Mouse (Mus musculus): ENCODE data around the gene Igsf3. TPM values are rescaled to one million over a fixed set of nuclear protein-coding genes. Genes with fewer than 3 reads are reported as not detected.

Igsf3 gene
- total and polyA plus RNA-seq, 3 experiments: not detected

GRCm38 (mm10) chr3:101492908-101493307 lies 116.0 kb downstream of the Igsf3 start (continued):
- no peak for TF ChIP-seq ZC3H11A (IDR thresholded peaks at IDR 0.05; ENCODE audit: low read depth, low read length)
- no peak for TF ChIP-seq ZNF384 (IDR thresholded peaks at IDR 0.05; ENCODE audit: low read depth, low read length)
- TF ChIP-seq NRF1 (IDR thresholded peaks at IDR 0.05; ENCODE audit: insufficient read depth, low read depth, low read length, poor library complexity, severe bottlenecking): no peak
- no peak for TF ChIP-seq MEF2A (IDR thresholded peaks at IDR 0.05; ENCODE audit: extremely low read depth, insufficient replicate concordance, low read depth, low read length, poor library complexity, severe bottlenecking)
- no peak for TF ChIP-seq JUND (IDR thresholded peaks at IDR 0.05; ENCODE audit: low read depth, low read length)
- no peak for TF ChIP-seq USF1 (IDR thresholded peaks at IDR 0.05; ENCODE audit: low read depth, low read length)

- Histone ChIP-seq H3K9me3 (replicated peaks; ENCODE audit: insufficient read depth, low read length) (no peaks in the 10 kb centered on the region), H3K4me3 (ENCODE audit: control insufficient read depth in 1 of 2, insufficient read depth in 1 of 2, low read depth in 2 of 2, low read length in 2 of 2) (peak overlapping the region in 1 of 2 experiments; percentile 23; a peak in 2 of 4 replicates), H3K9ac (ENCODE audit: control insufficient read depth, low read depth, low read length, poor library complexity, severe bottlenecking) (no peak overlapping the region; the same call in 1 of the 2 replicates), H3K79me2 (ENCODE audit: control insufficient read depth, insufficient read depth, low read length, poor library complexity) (no peaks in the 10 kb centered on the region), H3K27ac (ENCODE audit: control insufficient read depth, low read depth, low read length) (no peak overlapping the region), H3K36me3 (ENCODE audit: control insufficient read depth in 1 of 2, insufficient read depth in 2 of 2, low read length in 2 of 2) (no peaks in the 10 kb centered on the region; a peak in 1 of 4 replicates), H3K4me1 (ENCODE audit: control insufficient read depth in 1 of 2, insufficient read depth in 2 of 2, low read length in 2 of 2) (peaks cover 0 to 9% of the 10 kb centered on the region in 2 experiments; a peak in 2 of 4 replicates), H3K27me3 (ENCODE audit: control insufficient read depth in 1 of 2, insufficient read depth in 2 of 2, low read length in 2 of 2) (no peaks in the 10 kb centered on the region)
- DNase-seq (ENCODE audit: low read depth, low spot score): peak; percentile 94
- TF ChIP-seq GATA1 (IDR thresholded peaks at IDR 0.05; ENCODE audit: low read depth, low read length) (no peak), SMC3 (IDR thresholded peaks at IDR 0.05; ENCODE audit: low read depth, low read length) (peak; percentile 93), USF1 (IDR thresholded peaks at IDR 0.05; ENCODE audit: low read depth, low read length) (peak; percentile 73), MXI1 (IDR thresholded peaks at IDR 0.05; ENCODE audit: low read depth, low read length) (no peak), TCF12 (IDR thresholded peaks at IDR 0.05; ENCODE audit: low read depth, low read length) (no peak), ZC3H11A (IDR thresholded peaks at IDR 0.05; ENCODE audit: low read depth, low read length) (peak; percentile 92), CTCF (IDR thresholded peaks at IDR 0.05 in 2 of 3, conservative IDR thresholded peaks at IDR 0.05 in 1 of 3; ENCODE audit: control insufficient read depth in 1 of 3, insufficient read depth in 1 of 3, low read depth in 2 of 3, low read length in 3 of 3, poor library complexity in 1 of 3, severe bottlenecking in 1 of 3) (peak; percentile 81 to 97 (median 96)), TBP (IDR thresholded peaks at IDR 0.05; ENCODE audit: low read depth, low read length) (0 out of 2 replicates have a peak, but pooled peaks have one; percentile 9), SIN3A (IDR thresholded peaks at IDR 0.05; ENCODE audit: low read length) (peak; percentile 67), UBTF (IDR thresholded peaks at IDR 0.05; ENCODE audit: borderline replicate concordance, insufficient read depth, low read depth, low read length) (no peak), MYC (IDR thresholded peaks at IDR 0.05; ENCODE audit: low read depth, low read length) (0 out of 2 replicates have a peak, but pooled peaks have one; percentile 31), RAD21 (IDR thresholded peaks at IDR 0.05; ENCODE audit: low read depth, low read length) (peak; percentile 98), JUND (IDR thresholded peaks at IDR 0.05; ENCODE audit: low read depth, low read length) (0 out of 2 replicates have a peak, but pooled peaks have one; percentile 15)
Observed at GRCm38 (mm10) chr3:101493937-101494459, 117.1 kb downstream of the Igsf3 start.
